Mouse (Mus musculus) neural tube, embryonic 12.5 days (tissue): ENCODE results near the gene Morn1. TPM values are rescaled to one million over a fixed set of nuclear protein-coding genes. Genes with fewer than 3 reads are reported as not detected.

Source experiments
- ATAC-seq: fragments of 200-750 bp; cut with Nextera tagmentation; 2 replicates; pipeline ENCODE4 v1.8.0; 2017; ENCODE audit warnings: low read depth, mild to moderate bottlenecking, moderate TSS enrichment, moderate library complexity; ENCODE audit not compliant: low FRiP score
- H3K27ac ChIP-seq: fragments of 300-500 bp; sonication (generic); 2 replicates; pipeline ENCODE4 v1.5.1; 2016
- H3K27me3 ChIP-seq: fragments of 300-500 bp; sonication (generic); replicated peaks from 2 replicates; pipeline ENCODE4 v1.6.1; 2016; ENCODE audit warnings: mild to moderate bottlenecking
- H3K36me3 ChIP-seq: fragments of 300-500 bp; sonication (generic); 2 replicates; pipeline ENCODE4 v1.6.1; 2016; ENCODE audit warnings: mild to moderate bottlenecking
- H3K4me1 ChIP-seq: fragments of 300-500 bp; sonication (generic); 2 replicates; pipeline ENCODE4 v1.6.1; 2016
- H3K4me2 ChIP-seq: fragments of 300-500 bp; sonication (generic); replicated peaks from 2 replicates; pipeline ENCODE4 v1.6.1; 2016; ENCODE audit warnings: mild to moderate bottlenecking
- H3K4me3 ChIP-seq: fragments of 300-500 bp; sonication (generic); 2 replicates; pipeline ENCODE4 v1.5.1; 2016
- H3K9ac ChIP-seq: fragments of 300-500 bp; sonication (generic); 2 replicates; pipeline ENCODE4 v1.6.1; 2016; ENCODE audit warnings: mild to moderate bottlenecking
- H3K9me3 ChIP-seq: fragments of 300-500 bp; sonication (generic); 2 replicates; pipeline ENCODE4 v1.6.1; 2016; ENCODE audit warnings: mild to moderate bottlenecking
- WGBS: fragments of 180-500 bp; shearing (Covaris S2); methylation state at CpG from one replicate; pipeline ENCODE4 v1.1.7; 2016; 5-methylcytosine and 5-hydroxymethylcytosine counted together
- polyA plus RNA-seq: library from polyadenylated mRNA; unstranded; fragments of >200 nt; fragmentation: Nextera tagmentation; extraction: Ambion mirVana; gene quantifications from 2 replicates; pipeline ENCODE4 v1.2.1, GENCODE M21; 2016

The Morn1 gene
- polyA plus RNA-seq, 1 experiment from 2014 or later = 6.0 TPM

- WGBS = 93% methylated on average over 4 of the region's 4 CpGs
- H3K27me3 ChIP-seq = no peaks in the 10 kb centered on the region
- peaks cover 30% of the 10 kb centered on the region for H3K4me1 ChIP-seq
- H3K9me3 ChIP-seq = no peaks in the 10 kb centered on the region
- ATAC-seq = no peak
- H3K9ac ChIP-seq = no peak overlapping the region
- no peak overlapping the region for H3K4me2 ChIP-seq
- H3K4me3 ChIP-seq = no peak overlapping the region
- peaks cover 44% of the 10 kb centered on the region for H3K36me3 ChIP-seq
- H3K27ac ChIP-seq = no peak overlapping the region
Observed at GRCm38 (mm10) chr4:155083553-155083952, 2.8 kb upstream of the Morn1 start.

- Histone ChIP-seq H3K4me2 (peak overlapping the region; percentile 5), H3K36me3 (peaks cover 39% of the 10 kb centered on the region), H3K4me3 (no peak overlapping the region), H3K9me3 (no peaks in the 10 kb centered on the region), H3K27ac (no peak overlapping the region), H3K4me1 (peaks cover 30% of the 10 kb centered on the region), H3K27me3 (no peaks in the 10 kb centered on the region), H3K9ac (no peak overlapping the region)
- WGBS = 91% methylated on average over 7 of the region's 7 CpGs
- ATAC-seq = no peak
Observed at GRCm38 (mm10) chr4:155084351-155084750, 2.0 kb upstream of the Morn1 start.

- H3K36me3 ChIP-seq = peaks cover 28% of the 10 kb centered on the region
- WGBS = 9% methylated on average over 35 of the region's 35 CpGs
- ATAC-seq = no peak; the same call in 1 of the 2 replicates
- peak overlapping the region; percentile 97 for H3K4me2 ChIP-seq
- no peaks in the 10 kb centered on the region for H3K27me3 ChIP-seq
- peaks cover 30% of the 10 kb centered on the region for H3K4me1 ChIP-seq
- peak overlapping the region; percentile 92 for H3K9ac ChIP-seq
- H3K27ac ChIP-seq = peak overlapping the region; percentile 86
- peak overlapping the region; percentile 98 for H3K4me3 ChIP-seq
- no peaks in the 10 kb centered on the region for H3K9me3 ChIP-seq
Observed at GRCm38 (mm10) chr4:155085206-155086107, 920 bp upstream of the Morn1 start.

GRCm38 (mm10) chr4:155089241-155089640 is 2.9 kb downstream of the Morn1 start:
- Histone ChIP-seq H3K27ac (no peak overlapping the region), H3K4me3 (no peak overlapping the region), H3K4me1 (peaks cover 23% of the 10 kb centered on the region), H3K27me3 (no peaks in the 10 kb centered on the region), H3K9ac (no peak overlapping the region), H3K36me3 (no peaks in the 10 kb centered on the region), H3K9me3 (no peaks in the 10 kb centered on the region), H3K4me2 (no peak overlapping the region)
- WGBS = 88% methylated on average over 5 of the region's 5 CpGs
- no peak for ATAC-seq

GRCm38 (mm10) chr4:155090147-155090546 is 3.8 kb downstream of the Morn1 start:
- no peak overlapping the region for H3K27ac ChIP-seq
- H3K27me3 ChIP-seq = no peaks in the 10 kb centered on the region
- no peaks in the 10 kb centered on the region for H3K36me3 ChIP-seq
- no peak overlapping the region for H3K9ac ChIP-seq
- peaks cover 15% of the 10 kb centered on the region for H3K4me1 ChIP-seq
- 97% methylated on average over 4 of the region's 4 CpGs for WGBS
- no peaks in the 10 kb centered on the region for H3K9me3 ChIP-seq
- no peak overlapping the region for H3K4me3 ChIP-seq
- no peak overlapping the region for H3K4me2 ChIP-seq
- ATAC-seq = no peak

- H3K9me3 ChIP-seq = no peaks in the 10 kb centered on the region
- no peak overlapping the region for H3K4me2 ChIP-seq
- H3K27me3 ChIP-seq = no peaks in the 10 kb centered on the region
- no peak for ATAC-seq
- peaks cover 14% of the 10 kb centered on the region for H3K4me1 ChIP-seq
- H3K36me3 ChIP-seq = no peaks in the 10 kb centered on the region
- 91% methylated on average over 13 of the region's 13 CpGs for WGBS
- H3K9ac ChIP-seq = no peak overlapping the region
- H3K4me3 ChIP-seq = no peak overlapping the region
- no peak overlapping the region for H3K27ac ChIP-seq
Observed at GRCm38 (mm10) chr4:155090688-155091449, 4.5 kb downstream of the Morn1 start.

- 92% methylated on average over 19 of the region's 19 CpGs for WGBS
- no peak overlapping the region for H3K9ac ChIP-seq
- H3K27me3 ChIP-seq = no peaks in the 10 kb centered on the region
- H3K27ac ChIP-seq = no peak overlapping the region
- H3K4me3 ChIP-seq = no peak overlapping the region
- no peak for ATAC-seq
- peaks cover 3% of the 10 kb centered on the region; the same call in 1 of the 2 replicates for H3K4me1 ChIP-seq
- H3K9me3 ChIP-seq = no peaks in the 10 kb centered on the region
- H3K36me3 ChIP-seq = no peaks in the 10 kb centered on the region
- H3K4me2 ChIP-seq = no peak overlapping the region
Observed at GRCm38 (mm10) chr4:155092718-155093430, 6.5 kb downstream of the Morn1 start.

- H3K36me3 ChIP-seq = no peaks in the 10 kb centered on the region
- ATAC-seq = no peak
- no peak overlapping the region for H3K4me3 ChIP-seq
- H3K4me2 ChIP-seq = no peak overlapping the region
- no peak overlapping the region for H3K27ac ChIP-seq
- H3K27me3 ChIP-seq = no peaks in the 10 kb centered on the region
- no peaks in the 10 kb centered on the region for H3K9me3 ChIP-seq
- H3K9ac ChIP-seq = no peak overlapping the region
- peaks cover 3% of the 10 kb centered on the region; the same call in 1 of the 2 replicates for H3K4me1 ChIP-seq
- WGBS = 78% methylated on average over 7 of the region's 7 CpGs
Observed at GRCm38 (mm10) chr4:155093431-155094149, 7.2 kb downstream of the Morn1 start.

GRCm38 (mm10) chr4:155094565-155094964 is 8.2 kb downstream of the Morn1 start:
- no peaks in the 10 kb centered on the region for H3K9me3 ChIP-seq
- H3K4me3 ChIP-seq = no peak overlapping the region
- peak; percentile 76 for ATAC-seq
- peaks cover 3% of the 10 kb centered on the region; the same call in 1 of the 2 replicates for H3K4me1 ChIP-seq
- H3K9ac ChIP-seq = no peak overlapping the region
- no peak overlapping the region for H3K27ac ChIP-seq
- 67% methylated on average over 3 of the region's 3 CpGs for WGBS
- H3K36me3 ChIP-seq = no peaks in the 10 kb centered on the region
- no peaks in the 10 kb centered on the region for H3K27me3 ChIP-seq
- no peak overlapping the region for H3K4me2 ChIP-seq

GRCm38 (mm10) chr4:155095238-155095900 is 9.0 kb downstream of the Morn1 start:
- H3K4me1 ChIP-seq = peaks cover 3% of the 10 kb centered on the region; the same call in 1 of the 2 replicates

GRCm38 (mm10) chr4:155095967-155096366 is 9.6 kb downstream of the Morn1 start:
- Histone ChIP-seq H3K9me3 (no peaks in the 10 kb centered on the region), H3K4me2 (no peak overlapping the region), H3K9ac (no peak overlapping the region), H3K36me3 (no peaks in the 10 kb centered on the region), H3K27ac (no peak overlapping the region), H3K27me3 (no peaks in the 10 kb centered on the region), H3K4me3 (no peak overlapping the region), H3K4me1 (peaks cover 3% of the 10 kb centered on the region; the same call in 1 of the 2 replicates)
- ATAC-seq = no peak
- WGBS = 84% methylated on average over 8 of the region's 8 CpGs

More at GRCm38 (mm10) chr4:155095238-155095900, 9.0 kb downstream of the Morn1 start:
- H3K4me3 ChIP-seq = no peak overlapping the region
- WGBS = 38% methylated on average over 8 of the region's 8 CpGs
- ATAC-seq = peak; percentile 82
- H3K9ac ChIP-seq = no peak overlapping the region
- H3K27me3 ChIP-seq = no peaks in the 10 kb centered on the region
- H3K9me3 ChIP-seq = no peaks in the 10 kb centered on the region
- no peaks in the 10 kb centered on the region for H3K36me3 ChIP-seq
- H3K4me2 ChIP-seq = 0 out of 2 replicates have a peak overlapping the region, but pooled peaks have one; percentile 27
- no peak overlapping the region for H3K27ac ChIP-seq
